Mouse (Mus musculus): Measurements from ENCODE around the gene Eef1akmt4.
"Not testable (repeated sequence)": the region's sequence is repeated elsewhere in the genome, so short reads cannot be mapped to it uniquely, and the experiment has no call there.

Eef1akmt4 gene

DNA sequence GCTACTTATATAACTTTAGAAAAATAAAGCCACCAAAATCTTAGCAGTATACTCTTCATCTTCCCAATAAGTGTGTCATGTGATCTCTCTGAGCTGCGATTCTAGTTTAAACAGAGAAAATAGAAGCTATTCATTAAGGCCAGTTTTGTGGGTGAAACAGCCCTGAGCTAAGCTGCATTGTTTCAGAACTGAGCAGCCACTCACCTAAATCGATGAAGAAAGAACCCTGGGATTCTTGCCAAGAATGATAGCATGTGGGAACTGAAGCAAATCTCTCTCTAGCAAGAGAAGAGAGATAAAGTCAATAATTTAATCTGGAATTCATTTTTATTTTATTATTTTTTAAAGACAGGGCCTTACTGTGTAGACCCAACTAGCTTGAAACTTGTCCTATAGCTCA is 11.8 kb downstream of the Eef1akmt4 start:
- no peak for DNase-seq (ENCODE audit: low read depth, low spot score)

DNA sequence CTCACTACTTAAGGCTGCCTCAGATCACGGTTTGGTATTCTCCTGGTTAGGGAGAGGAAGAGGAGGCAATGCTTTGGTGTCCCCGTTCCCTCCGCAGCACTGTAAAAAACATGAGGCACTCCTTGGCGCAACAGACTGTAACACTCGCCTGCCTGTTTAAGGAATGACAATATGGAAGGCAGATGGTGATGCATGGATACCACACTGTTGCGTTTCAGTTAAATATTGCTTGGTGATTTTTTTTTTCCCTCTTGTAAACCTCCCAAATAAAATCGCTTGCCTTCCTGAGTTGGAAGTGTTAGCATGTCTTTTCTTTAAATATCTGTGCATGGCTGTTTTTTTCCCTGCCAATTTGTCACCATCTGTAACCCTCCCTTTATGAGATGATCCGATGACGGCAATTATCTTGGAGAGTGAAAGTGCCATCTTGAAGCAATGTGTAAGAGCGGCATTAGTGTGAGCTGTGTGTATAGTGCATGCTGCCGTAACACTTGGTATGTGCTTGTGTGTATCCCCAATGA is 17.5 kb downstream of the Eef1akmt4 start:
- DNase-seq (ENCODE audit: low read depth, low spot score), result no peak

DNA sequence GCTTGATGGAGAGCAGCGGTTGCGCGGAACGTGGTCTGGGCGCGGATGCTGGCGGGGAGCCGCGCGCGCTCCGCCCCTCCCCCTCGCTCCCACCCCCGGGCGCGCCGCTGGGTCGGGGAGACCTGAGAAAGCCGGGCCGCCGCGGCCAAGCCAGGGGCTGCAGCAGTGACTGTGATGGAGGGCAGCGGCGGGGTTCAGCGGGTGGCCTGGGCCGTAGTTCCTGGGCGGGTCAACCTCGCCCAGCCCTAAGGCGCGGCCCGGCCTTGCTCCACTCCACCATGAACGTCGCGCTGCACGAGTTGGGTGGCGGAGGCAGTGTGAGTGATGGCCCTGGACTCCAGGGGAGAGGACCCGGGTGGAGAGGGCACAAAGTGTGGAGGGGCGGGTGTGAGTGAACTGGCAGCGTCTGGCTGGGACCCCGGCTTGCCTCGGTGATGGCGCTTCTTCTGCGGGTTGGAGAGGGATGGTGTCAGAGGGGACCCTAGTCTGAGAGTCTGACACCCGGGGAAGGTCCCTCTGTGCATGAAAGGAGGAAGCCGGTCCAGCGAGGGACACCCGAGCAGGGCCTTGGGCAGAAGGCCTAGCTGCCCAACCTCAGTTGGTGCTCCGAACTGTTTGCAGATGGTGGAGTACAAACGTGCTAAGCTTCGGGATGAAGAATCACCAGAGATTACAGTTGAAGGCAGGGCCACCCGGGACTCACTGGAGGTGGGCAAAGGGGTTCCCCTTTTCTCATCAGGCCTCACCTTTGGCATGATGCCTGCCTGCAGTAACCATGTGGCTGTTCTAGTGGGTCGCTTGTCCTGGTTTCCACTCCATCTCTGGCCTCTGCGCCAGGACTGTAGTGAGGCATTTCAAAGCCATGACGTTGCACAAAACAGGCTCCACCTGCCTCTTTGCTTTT is 18.6 kb downstream of the Eef1akmt4 start, which contains the start of gene Ece2:
Ece2 (plus strand) TSS at position 98 of the 904 bp plus-strand sequence.
- DNase-seq (ENCODE audit: low read depth, low spot score), result no peak

DNA sequence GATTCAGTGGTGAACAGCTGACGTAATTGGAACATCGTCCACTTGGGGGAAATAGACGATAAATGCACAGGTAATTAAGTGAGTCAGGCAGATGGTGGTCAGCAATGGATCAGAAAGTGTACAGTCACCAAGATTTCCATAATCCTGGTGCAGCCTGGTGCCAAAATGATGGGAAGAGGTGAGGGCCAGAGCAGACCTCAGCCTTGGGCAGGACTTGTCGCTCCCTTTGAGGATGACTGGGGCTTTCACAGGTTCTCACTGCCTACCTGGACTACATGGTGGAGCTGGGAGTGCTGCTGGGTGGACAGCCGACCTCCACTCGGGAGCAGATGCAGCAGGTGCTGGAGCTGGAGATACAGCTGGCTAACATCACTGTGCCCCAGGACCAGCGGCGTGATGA is 26.0 kb downstream of the Eef1akmt4 start:
- no peak for DNase-seq (ENCODE audit: low read depth, low spot score)

DNA sequence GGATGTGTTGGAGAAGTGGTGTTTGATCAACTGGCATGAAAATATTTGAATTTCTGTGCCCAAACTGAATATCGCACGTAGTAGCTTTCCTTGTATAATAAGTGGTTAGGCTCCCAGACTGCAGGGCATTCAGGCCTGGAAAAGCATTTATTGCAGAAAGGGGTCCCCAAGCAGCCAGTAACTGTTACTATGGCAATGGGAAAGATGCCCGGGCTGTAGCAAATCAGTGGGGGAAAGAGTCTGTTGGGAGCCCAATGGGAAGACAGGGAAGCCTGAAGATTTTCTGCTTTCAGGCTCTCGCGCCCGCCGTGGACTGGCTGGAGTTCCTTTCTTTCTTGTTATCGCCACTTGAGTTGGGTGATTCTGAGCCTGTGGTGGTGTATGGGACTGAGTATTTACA is 27.0 kb downstream of the Eef1akmt4 start:
- DNase-seq (ENCODE audit: low read depth, low spot score), result no peak

DNA sequence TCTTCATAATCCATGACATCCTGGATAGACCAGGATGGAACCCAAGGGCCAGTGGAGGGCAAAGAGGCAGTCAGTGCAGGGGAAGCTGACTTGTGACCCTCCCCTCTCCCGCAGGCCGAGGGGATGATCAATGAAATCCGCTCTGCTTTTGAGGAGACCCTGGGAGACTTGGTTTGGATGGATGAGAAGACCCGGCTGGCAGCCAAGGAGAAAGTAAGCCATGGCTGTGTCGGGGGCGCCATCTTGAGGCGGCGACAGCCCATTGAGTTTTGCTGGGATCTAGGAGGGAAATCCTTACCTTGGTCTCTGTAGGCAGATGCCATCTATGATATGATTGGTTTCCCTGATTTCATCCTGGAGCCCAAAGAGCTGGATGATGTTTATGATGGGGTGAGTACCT is 30.8 kb downstream of the Eef1akmt4 start:
- peak; percentile 46 for DNase-seq (ENCODE audit: low read depth, low spot score)

DNA sequence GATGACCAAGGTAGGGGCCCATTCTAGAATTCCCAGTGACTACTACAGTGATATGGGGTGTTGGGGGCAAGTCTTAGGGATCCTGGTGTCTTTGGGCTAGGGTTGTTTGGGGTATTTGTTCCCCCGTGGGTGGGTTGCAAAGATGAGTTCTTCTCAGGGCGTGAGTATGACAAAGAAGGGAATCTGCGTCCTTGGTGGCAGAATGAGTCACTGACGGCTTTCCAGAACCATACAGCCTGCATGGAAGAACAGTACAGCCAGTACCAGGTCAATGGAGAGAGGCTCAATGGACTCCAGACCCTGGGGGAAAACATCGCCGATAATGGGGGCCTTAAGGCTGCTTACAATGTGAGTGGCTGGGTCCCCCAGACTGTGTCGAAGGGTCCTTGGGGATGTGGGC is 32.5 kb downstream of the Eef1akmt4 start:
- DNase-seq (ENCODE audit: low read depth, low spot score), result no peak

DNA sequence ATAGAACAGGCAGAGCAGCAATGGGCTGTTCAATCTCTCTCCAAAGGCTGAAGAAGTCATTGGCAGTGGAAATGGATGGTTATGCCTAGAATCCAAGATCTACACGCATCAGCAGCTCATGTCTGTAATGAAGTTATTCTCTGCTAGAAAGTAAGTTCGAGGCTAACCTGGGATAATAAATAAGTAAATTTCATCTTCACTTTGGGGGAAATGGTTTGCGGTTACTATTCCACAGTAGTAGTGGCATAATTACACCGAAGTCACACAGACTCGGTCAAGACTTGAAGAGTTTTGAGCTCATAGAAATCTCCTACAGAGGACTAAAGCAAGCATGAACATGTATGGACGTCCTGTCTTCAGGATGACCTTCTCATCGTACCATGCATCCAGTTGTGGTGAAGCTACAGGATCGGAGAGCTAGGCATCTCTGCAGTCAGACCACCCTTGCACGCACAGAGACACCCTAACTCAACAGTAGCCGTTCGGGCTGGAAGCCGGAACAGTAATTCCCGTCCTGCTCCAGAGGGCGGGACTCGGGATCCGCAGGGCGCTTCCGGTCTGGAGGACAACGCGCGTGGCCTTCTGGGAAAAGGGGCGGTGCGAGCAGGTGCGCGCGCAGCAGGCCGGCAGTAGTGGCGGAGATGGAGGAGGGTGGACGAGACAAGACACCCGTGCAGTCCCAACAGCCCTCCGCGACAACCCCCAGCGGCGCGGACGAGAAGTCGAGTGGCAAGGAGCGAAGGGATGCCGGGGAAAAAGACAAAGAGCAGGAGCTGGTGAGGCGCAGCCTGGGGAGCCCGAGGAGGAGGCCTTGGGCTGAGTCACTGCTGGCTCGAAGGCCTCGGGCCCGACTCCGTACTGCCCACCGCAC is 39.9 kb downstream of the Eef1akmt4 start, which contains the start of gene Psmd2:
Psmd2 (plus strand) TSS at position 577 of the 871 bp plus-strand sequence.
- DNase-seq (ENCODE audit: low read depth, low spot score), result peak; percentile 93

DNA sequence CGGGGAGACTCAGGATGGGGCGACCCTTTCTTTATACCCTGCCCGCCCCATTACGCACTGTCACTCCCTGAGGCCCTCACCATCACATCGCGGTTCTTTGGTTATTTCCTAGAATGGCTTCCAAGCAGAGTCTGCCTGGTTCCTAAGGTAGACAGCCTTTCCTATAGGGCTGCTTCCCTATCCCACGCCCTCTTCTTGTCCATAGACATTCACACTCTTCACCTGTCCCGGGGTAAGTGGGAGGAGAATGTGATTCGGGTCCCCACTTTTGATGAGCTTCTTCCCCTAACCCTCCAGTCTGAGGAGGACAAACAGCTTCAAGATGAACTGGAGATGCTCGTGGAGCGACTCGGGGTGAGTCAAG is 40.5 kb downstream of the Eef1akmt4 start:
- no peak for DNase-seq (ENCODE audit: low read depth, low spot score)

DNA sequence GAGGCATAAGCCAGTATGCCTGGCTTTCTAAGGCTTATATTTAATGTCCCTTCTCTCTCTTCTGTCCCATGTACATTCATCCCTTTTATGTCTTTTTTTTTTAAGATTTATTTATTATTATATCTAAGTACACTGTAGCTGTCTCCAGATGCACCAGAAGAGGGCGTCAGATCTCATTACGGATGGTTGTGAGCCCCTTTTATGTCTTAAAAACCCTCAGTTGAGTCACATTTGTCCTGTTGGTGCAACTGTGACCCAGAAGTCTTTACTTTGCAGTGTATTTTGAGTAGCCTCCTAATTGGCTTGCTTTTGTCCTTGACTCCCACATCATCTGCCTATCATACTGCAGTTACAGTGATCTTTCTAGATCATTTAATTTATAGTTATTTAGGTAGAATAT is 41.9 kb downstream of the Eef1akmt4 start:
- DNase-seq (ENCODE audit: low read depth, low spot score), result no peak

DNA sequence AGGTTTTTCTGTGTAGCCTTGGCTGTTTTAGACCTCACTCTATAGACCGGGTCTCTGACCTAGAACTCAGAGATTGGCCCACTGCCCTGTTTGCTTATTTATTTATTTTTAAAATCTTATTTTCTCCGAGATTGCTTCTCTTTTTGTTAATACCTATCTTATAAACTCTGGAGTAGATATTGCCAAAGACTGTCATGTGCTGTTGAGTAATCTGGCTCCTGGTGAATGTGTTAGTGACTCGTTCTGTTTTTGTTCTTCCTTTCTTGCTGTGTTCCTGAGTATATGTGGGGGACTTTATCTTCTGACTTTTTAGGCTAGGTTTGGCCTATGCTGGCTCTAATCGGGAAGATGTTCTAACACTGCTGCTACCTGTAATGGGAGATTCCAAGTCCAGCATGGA is 46.3 kb downstream of the Eef1akmt4 start:
- DNase-seq (ENCODE audit: low read depth, low spot score), result no peak

DNA sequence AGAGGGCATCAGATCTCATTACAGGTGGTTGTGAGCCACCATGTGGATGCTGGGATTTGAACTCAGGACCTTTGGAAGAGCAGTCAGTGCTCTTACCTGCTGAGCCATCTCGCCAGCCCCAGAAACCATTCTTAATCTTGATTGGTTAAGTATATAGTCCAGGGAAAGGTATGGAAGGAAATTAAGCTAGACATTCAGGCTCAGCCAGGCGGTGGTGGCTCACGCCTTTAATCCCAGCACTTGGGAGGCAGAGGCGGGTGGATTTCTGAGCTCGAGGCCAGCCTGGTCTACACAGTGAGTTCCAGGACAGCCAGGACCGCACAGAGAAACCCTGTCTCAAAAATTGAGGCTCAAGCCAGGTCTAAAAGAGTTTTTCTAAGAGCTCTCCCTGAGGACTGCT is 56.6 kb downstream of the Eef1akmt4 start, which contains the start of gene Eif4g1:
Eif4g1 (plus strand) TSS at position 301 of the 400 bp plus-strand sequence.
- DNase-seq (ENCODE audit: low read depth, low spot score), result not testable (repeated sequence)
